Mouse (Mus musculus) midbrain, embryonic 14.5 days (tissue): ENCODE measurements around the gene Cc2d1a. TPM values are rescaled to one million over a fixed set of nuclear protein-coding genes. Genes with fewer than 3 reads are reported as not detected.
A peak's percentile ranks its signal among the peaks of the same experiment; 100 is the strongest.

ENCODE experiments used
- ATAC-seq: fragments of 200-750 bp; cut with Nextera tagmentation; 2 replicates; pipeline ENCODE4 v1.8.0; 2017; ENCODE audit warnings: moderate number of reproducible peaks, moderate library complexity; ENCODE audit not compliant: low FRiP score, low TSS enrichment
- DNase-seq: peaks from one replicate; pipeline ENCODE4 v3.0.0-alpha.2; 2015
- H3K27ac ChIP-seq: fragments of 300-500 bp; sonication (generic); replicated peaks from 2 replicates; pipeline ENCODE4 v1.5.1; 2014; ENCODE audit warnings: mild to moderate bottlenecking, low read depth, low read length, moderate library complexity
- H3K27me3 ChIP-seq: fragments of 300-500 bp; sonication (generic); 2 replicates; pipeline ENCODE4 v1.6.1; 2014; ENCODE audit warnings: low read length, control low read depth, mixed read lengths; ENCODE audit not compliant: control insufficient read depth, insufficient read depth
- H3K36me3 ChIP-seq: fragments of 300-500 bp; sonication (generic); 2 replicates; pipeline ENCODE4 v1.6.1; 2014; ENCODE audit warnings: low read length, control low read depth; ENCODE audit not compliant: control insufficient read depth, insufficient read depth
- H3K4me1 ChIP-seq: fragments of 300-500 bp; sonication (generic); 2 replicates; pipeline ENCODE4 v1.6.1; 2014; ENCODE audit warnings: mild to moderate bottlenecking, antibody characterized with exemption, low read length, control low read depth; ENCODE audit not compliant: control insufficient read depth, insufficient read depth
- H3K4me2 ChIP-seq: fragments of 300-500 bp; sonication (generic); 2 replicates; pipeline ENCODE4 v1.6.1; 2014; ENCODE audit warnings: mild to moderate bottlenecking, low read length, moderate library complexity
- H3K4me3 ChIP-seq: fragments of 300-500 bp; sonication (generic); replicated peaks from 2 replicates; pipeline ENCODE4 v1.5.1; 2014; ENCODE audit warnings: low read depth, low read length
- H3K9ac ChIP-seq: fragments of 300-500 bp; sonication (generic); replicated peaks from 2 replicates; pipeline ENCODE4 v1.6.1; 2014; ENCODE audit warnings: mild to moderate bottlenecking, low read length, moderate library complexity
- H3K9me3 ChIP-seq: fragments of 300-500 bp; sonication (generic); 2 replicates; pipeline ENCODE4 v1.6.1; 2016; ENCODE audit warnings: low read length, control low read depth, mixed read lengths; ENCODE audit not compliant: control insufficient read depth
- WGBS: fragments of 180-500 bp; shearing (Covaris S2); extraction: QIAGEN DNeasy Blood & Tissue Kit; methylation state at CpG from one replicate; pipeline ENCODE4 v1.1.7; 2014; 5-methylcytosine and 5-hydroxymethylcytosine counted together
- polyA plus RNA-seq: library from polyadenylated mRNA; unstranded; fragments of >200 nt; fragmentation: Nextera tagmentation; extraction: Ambion mirVana; gene quantifications from 2 replicates; pipeline ENCODE4 v1.2.1, GENCODE M21; 2014

Gene Cc2d1a
- polyA plus RNA-seq, 1 experiment from 2014 or later, result 28.9 TPM

- 1% methylated on average over 26 of the region's 29 CpGs for WGBS
- H3K4me2 ChIP-seq, result peak overlapping the region; percentile 77
- H3K36me3 ChIP-seq, result peaks cover 21% of the 10 kb centered on the region
These were observed 43.5 kb downstream of the Cc2d1a start for GRCm38 (mm10) chr8:84104221-84104620.

GRCm38 (mm10) chr8:84103601-84104000, 44.1 kb downstream of the Cc2d1a start:
- H3K4me3 ChIP-seq, result peak overlapping the region; percentile 58
- DNase-seq (peak; percentile 14), ATAC-seq (no peak)
- H3K4me1 ChIP-seq, result peaks cover 28% of the 10 kb centered on the region
- WGBS, result 37% methylated on average over 3 of the region's 3 CpGs
- H3K27me3 ChIP-seq, result no peaks in the 10 kb centered on the region
- peak overlapping the region; percentile 95 for H3K27ac ChIP-seq
- H3K9ac ChIP-seq, result peak overlapping the region; percentile 72
- H3K9me3 ChIP-seq, result no peaks in the 10 kb centered on the region
- peak overlapping the region; percentile 77 for H3K4me2 ChIP-seq
- peaks cover 27% of the 10 kb centered on the region for H3K36me3 ChIP-seq

More at GRCm38 (mm10) chr8:84104221-84104620, 43.5 kb downstream of the Cc2d1a start:
- H3K9ac ChIP-seq, result peak overlapping the region; percentile 72
- peaks cover 28% of the 10 kb centered on the region for H3K4me1 ChIP-seq
- H3K27ac ChIP-seq, result peak overlapping the region; percentile 95
- ATAC-seq (peak; percentile 85), DNase-seq (peak; percentile 84)
- H3K4me3 ChIP-seq, result peak overlapping the region; percentile 58
- H3K27me3 ChIP-seq, result no peaks in the 10 kb centered on the region
- no peaks in the 10 kb centered on the region for H3K9me3 ChIP-seq

- 93% methylated on average over 25 of the region's 25 CpGs for WGBS
- Histone ChIP-seq H3K27ac (no peak overlapping the region), H3K4me3 (no peak overlapping the region), H3K4me1 (peaks cover 28% of the 10 kb centered on the region), H3K4me2 (no peak overlapping the region), H3K9ac (0 out of 2 replicates have a peak overlapping the region, but pooled peaks have one; percentile 9), H3K27me3 (no peaks in the 10 kb centered on the region), H3K36me3 (peaks cover 47% of the 10 kb centered on the region), H3K9me3 (no peaks in the 10 kb centered on the region)
- DNase-seq, result no peak
- no peak for ATAC-seq
These were observed 46.1 kb downstream of the Cc2d1a start for GRCm38 (mm10) chr8:84101476-84102270.

GRCm38 (mm10) chr8:84098376-84098775, 49.4 kb downstream of the Cc2d1a start:
- peaks cover 77% of the 10 kb centered on the region for H3K36me3 ChIP-seq
- ATAC-seq, result no peak
- no peak overlapping the region for H3K27ac ChIP-seq
- no peak overlapping the region for H3K4me2 ChIP-seq
- no peaks in the 10 kb centered on the region for H3K27me3 ChIP-seq
- no peak overlapping the region for H3K4me3 ChIP-seq
- WGBS, result 98% methylated on average over 7 of the region's 7 CpGs
- H3K4me1 ChIP-seq, result peaks cover 16% of the 10 kb centered on the region
- no peak overlapping the region for H3K9ac ChIP-seq
- no peak for DNase-seq
- H3K9me3 ChIP-seq, result no peaks in the 10 kb centered on the region

GRCm38 (mm10) chr8:84096061-84096460, 51.7 kb downstream of the Cc2d1a start:
- Histone ChIP-seq H3K27me3 (no peaks in the 10 kb centered on the region), H3K36me3 (peaks cover 85% of the 10 kb centered on the region), H3K27ac (no peak overlapping the region), H3K4me3 (no peak overlapping the region), H3K9me3 (no peaks in the 10 kb centered on the region), H3K4me1 (no peaks in the 10 kb centered on the region), H3K4me2 (no peak overlapping the region), H3K9ac (no peak overlapping the region)
- WGBS, result 76% methylated on average over 8 of the region's 8 CpGs
- ATAC-seq (no peak), DNase-seq (no peak)

GRCm38 (mm10) chr8:84090585-84090984, 57.2 kb downstream of the Cc2d1a start:
- no peak overlapping the region for H3K27ac ChIP-seq
- no peak overlapping the region for H3K4me2 ChIP-seq
- H3K4me3 ChIP-seq, result no peak overlapping the region
- ATAC-seq (no peak), DNase-seq (no peak)
- no peaks in the 10 kb centered on the region for H3K9me3 ChIP-seq
- WGBS, result 97% methylated on average over 8 of the region's 8 CpGs
- H3K9ac ChIP-seq, result no peak overlapping the region
- no peaks in the 10 kb centered on the region for H3K4me1 ChIP-seq
- H3K36me3 ChIP-seq, result peaks cover 95% of the 10 kb centered on the region
- H3K27me3 ChIP-seq, result no peaks in the 10 kb centered on the region

- Histone ChIP-seq H3K4me2 (no peak overlapping the region), H3K36me3 (peaks cover 91% of the 10 kb centered on the region), H3K27ac (no peak overlapping the region), H3K9me3 (no peaks in the 10 kb centered on the region), H3K4me3 (no peak overlapping the region), H3K4me1 (no peaks in the 10 kb centered on the region), H3K27me3 (no peaks in the 10 kb centered on the region), H3K9ac (no peak overlapping the region)
- 90% methylated on average over 9 of the region's 9 CpGs for WGBS
- DNase-seq (no peak), ATAC-seq (no peak)
These were observed 58.5 kb downstream of the Cc2d1a start for GRCm38 (mm10) chr8:84089277-84089676.

- no peaks in the 10 kb centered on the region for H3K27me3 ChIP-seq
- no peak overlapping the region for H3K9ac ChIP-seq
- no peaks in the 10 kb centered on the region for H3K9me3 ChIP-seq
- DNase-seq (no peak), ATAC-seq (no peak)
- no peaks in the 10 kb centered on the region for H3K4me1 ChIP-seq
- peaks cover 93% of the 10 kb centered on the region for H3K36me3 ChIP-seq
- H3K4me3 ChIP-seq, result no peak overlapping the region
- H3K4me2 ChIP-seq, result no peak overlapping the region
- no peak overlapping the region for H3K27ac ChIP-seq
- WGBS, result 97% methylated on average over 14 of the region's 14 CpGs
These were observed 59.9 kb downstream of the Cc2d1a start for GRCm38 (mm10) chr8:84087821-84088220.

GRCm38 (mm10) chr8:84087156-84087555, 60.6 kb downstream of the Cc2d1a start:
- ATAC-seq (no peak), DNase-seq (no peak)
- Histone ChIP-seq H3K27me3 (no peaks in the 10 kb centered on the region), H3K36me3 (peaks cover 93% of the 10 kb centered on the region), H3K4me1 (no peaks in the 10 kb centered on the region), H3K4me2 (no peak overlapping the region), H3K27ac (no peak overlapping the region), H3K9ac (no peak overlapping the region), H3K4me3 (no peak overlapping the region), H3K9me3 (no peaks in the 10 kb centered on the region)
- WGBS, result 92% methylated on average over 7 of the region's 7 CpGs
